Mouse (Mus musculus): ENCODE results near the gene Adamts18.

DNA sequence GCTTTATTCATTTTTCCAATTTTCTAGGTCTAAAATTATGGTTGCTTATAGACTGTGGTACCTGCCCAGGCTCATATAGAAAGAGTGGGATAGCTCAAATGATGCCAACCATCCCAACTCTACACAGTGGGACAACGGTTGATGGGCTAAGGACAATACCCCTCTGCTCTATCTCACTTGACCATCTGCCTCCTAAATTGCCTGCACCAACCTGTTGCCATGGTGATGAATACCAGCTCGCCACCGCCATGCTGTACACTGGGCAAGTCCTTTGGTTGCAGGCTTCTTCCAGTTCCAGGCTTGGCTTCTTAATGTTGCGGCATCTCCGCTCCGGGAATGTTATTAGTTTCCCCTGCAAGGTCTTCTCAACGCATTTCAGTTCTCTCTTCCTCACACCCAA, 143.6 kb downstream of the Adamts18 start:
- no peak for TF ChIP-seq POLR2A (IDR thresholded peaks at IDR 0.05; ENCODE audit: borderline replicate concordance, low read depth, low read length)
- TF ChIP-seq CTCF (IDR thresholded peaks at IDR 0.05; ENCODE audit: low read depth, low read length), result no peak

Measured in bone marrow macrophage, adult 2 months (primary cell).